Mouse (Mus musculus) spleen, adult 2 months (tissue): ENCODE results near the gene Rnf186.

Experiments
- CTCF ChIP-seq: fragments of 200-500 bp; IDR thresholded peaks from 2 replicates; pipeline ENCODE4 v1.5.1; 2011; ENCODE audit warnings: mild to moderate bottlenecking, inconsistent platforms; ENCODE audit not compliant: insufficient read depth, insufficient read length, insufficient replicate concordance; ENCODE audit errors: extremely low read depth
- POLR2A ChIP-seq: fragments of 200-500 bp; IDR thresholded peaks from 2 replicates; pipeline ENCODE4 v1.6.1; 2011; ENCODE audit warnings: low read depth, low read length, inconsistent platforms

DNA sequence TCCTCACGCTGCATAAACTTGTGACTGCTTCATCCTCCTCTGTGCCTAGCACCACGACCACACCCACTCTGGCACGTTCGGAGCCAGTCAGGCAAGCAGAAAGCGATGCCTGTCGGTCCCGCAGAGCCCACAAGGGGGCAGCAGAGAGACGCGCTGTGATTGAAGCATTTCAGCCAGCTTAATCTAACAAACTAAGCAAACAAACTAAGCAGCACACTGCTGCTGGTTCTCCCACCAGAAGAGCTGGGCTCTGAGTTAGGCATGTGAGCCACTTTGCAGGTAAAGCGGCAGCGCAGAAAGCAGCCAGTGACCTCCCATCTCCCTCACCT lies 44.8 kb upstream of the Rnf186 start:
- TF ChIP-seq CTCF = peak; percentile 99
- no peak for TF ChIP-seq POLR2A
